8 mouse cellular contexts compared by ENCODE assay signal in genomic region chr1:165091721-165092120, GRCm38 (mm10).
A peak's percentile ranks its signal among the peaks of the same experiment; 100 is the strongest.
DNase-seq lines count a peak whose midpoint lies in the region; ATAC-seq lines count a peak whose summit lies in the region.

No protein-coding gene starts in this region.

- no peaks in the 10 kb centered on the region for H3K36me3 ChIP-seq in lung, embryonic 15.5 days

- H3K27me3 ChIP-seq in lung, embryonic 15.5 days: no peaks in the 10 kb centered on the region

- H3K9me3 ChIP-seq in lung, embryonic 15.5 days: no peaks in the 10 kb centered on the region

- no peak overlapping the region for H3K27ac ChIP-seq in lung, embryonic 15.5 days

- DNase-seq in lung, postnatal 25 days (ENCODE audit: low spot score): no peak
- DNase-seq in cerebellum, adult 9-11 months: peak; percentile 25
- DNase-seq in frontal cortex, postnatal 14 days (ENCODE audit: low spot score in 2 of 2): peak; percentile 67 to 83
- peak; percentile 63 to 75 for DNase-seq in layer of hippocampus, adult 8-10 months (ENCODE audit: low spot score in 2 of 2)
- DNase-seq in right cerebral cortex, postnatal 36 days (ENCODE audit: low spot score in 2 of 2): peak; percentile 86 to 90
- DNase-seq in urinary bladder, postnatal 25 days (ENCODE audit: low spot score): no peak

- peak overlapping the region; percentile 34 for H3K4me2 ChIP-seq in lung, embryonic 15.5 days

- no peaks in the 10 kb centered on the region; the same call in 1 of the 2 replicates for H3K4me1 ChIP-seq in lung, embryonic 15.5 days

- WGBS in lung, embryonic 15.5 days: 8% methylated on average over 15 of the region's 15 CpGs

- no peak overlapping the region for H3K4me3 ChIP-seq in lung, embryonic 15.5 days

- ATAC-seq in lung, embryonic 15.5 days (ENCODE audit: borderline replicate concordance, extremely low read depth, low FRiP score, low TSS enrichment): 0 out of 2 replicates have a peak, but pooled peaks have one; percentile 39
- ATAC-seq in megakaryocyte, adult 5-6 weeks (ENCODE audit: poor library complexity, severe bottlenecking): peak; percentile 52

- H3K9ac ChIP-seq in lung, embryonic 15.5 days: no peak overlapping the region

Comparison
In these comparisons a context has a peak if more than half of its experiments do, and no peak if none do; other contexts are left out.
1. DNase-seq: peak in cerebellum, adult 9-11 months (single experiment), frontal cortex, postnatal 14 days (2 of 2), layer of hippocampus, adult 8-10 months (2 of 2) and right cerebral cortex, postnatal 36 days (2 of 2); none in lung, postnatal 25 days (single experiment) and urinary bladder, postnatal 25 days (single experiment).